Mouse (Mus musculus) kidney, adult 2 months (tissue): ENCODE results near the gene Tmsb15b2. TPM values are rescaled to one million over a fixed set of nuclear protein-coding genes. Genes with fewer than 3 reads are reported as not detected.

Experiments
- DNase-seq: peaks from one replicate; pipeline ENCODE4 v3.0.0; 2021
- H3K27ac ChIP-seq: fragments of 200-500 bp; 2 replicates; pipeline ENCODE4 v1.5.1; 2012; ENCODE audit warnings: low read depth, low read length, control low read depth, inconsistent platforms; ENCODE audit not compliant: insufficient read depth
- H3K27me3 ChIP-seq: fragments of 200-500 bp; replicated peaks from 2 replicates; pipeline ENCODE4 v1.6.1; 2012; ENCODE audit warnings: mild to moderate bottlenecking, moderate library complexity, low read length, inconsistent platforms; ENCODE audit not compliant: control insufficient read depth, insufficient read depth
- H3K36me3 ChIP-seq: fragments of 200-500 bp; 2 replicates; pipeline ENCODE4 v1.6.1; 2012; ENCODE audit warnings: mild to moderate bottlenecking, moderate library complexity, low read length, inconsistent platforms; ENCODE audit not compliant: control insufficient read depth, insufficient read depth
- H3K4me1 ChIP-seq: fragments of 200-500 bp; 2 replicates; pipeline ENCODE4 v1.6.1; 2011; ENCODE audit warnings: low read length; ENCODE audit not compliant: control insufficient read depth, insufficient read depth
- H3K4me3 ChIP-seq: fragments of 200-500 bp; 2 replicates; pipeline ENCODE4 v1.5.1; 2011; ENCODE audit warnings: mild to moderate bottlenecking, low read depth, low read length, control low read depth; ENCODE audit not compliant: insufficient read depth
- CTCF ChIP-seq: fragments of 200-500 bp; conservative IDR thresholded peaks from 2 replicates; pipeline ENCODE4 v1.5.1; 2011; ENCODE audit warnings: low read depth, mild to moderate bottlenecking, control low read depth, low read length, moderate library complexity, mixed read lengths; ENCODE audit not compliant: insufficient read depth, insufficient read length
- POLR2A ChIP-seq: fragments of 200-500 bp; IDR thresholded peaks from one replicate; pipeline ENCODE4 v1.6.1; 2011; ENCODE audit warnings: low read depth, low read length, control low read depth
- WGBS: fragments of 180-500 bp; shearing (Covaris S2); methylation state at CpG from one replicate; pipeline ENCODE4 v1.1.7; 2018; 5-methylcytosine and 5-hydroxymethylcytosine counted together
- polyA plus RNA-seq: library from polyadenylated mRNA; depleted of rRNA; stranded (reverse); fragments of >200 nt; gene quantifications from 2 replicates; pipeline ENCODE4 v1.2.3, GENCODE M21; 2012; rRNA removed

The Tmsb15b2 gene
- polyA plus RNA-seq, 1 experiment = 0.44 TPM

GRCm38 (mm10) chrX:136937985-136938384 is 37.3 kb downstream of the Tmsb15b2 start:
- no peak overlapping the region for H3K4me3 ChIP-seq
- WGBS = 36% methylated on average over 3 of the region's 3 CpGs
- no peak for DNase-seq
- no peaks in the 10 kb centered on the region for H3K36me3 ChIP-seq
- H3K27ac ChIP-seq = no peak overlapping the region
- H3K4me1 ChIP-seq = no peaks in the 10 kb centered on the region
- no peak for TF ChIP-seq CTCF
- TF ChIP-seq POLR2A = no peak
- no peaks in the 10 kb centered on the region for H3K27me3 ChIP-seq

GRCm38 (mm10) chrX:136927031-136927430 is 48.3 kb downstream of the Tmsb15b2 start, which contains the start of gene H2bfm:
Gene H2bfm, plus strand, starts transcription at chrX:136927325.
- H3K36me3 ChIP-seq = no peaks in the 10 kb centered on the region
- 94% methylated on average over 14 of the region's 14 CpGs for WGBS
- no peak within 1 kb of the TSS for H3K4me3 ChIP-seq
- TF ChIP-seq CTCF = no peak
- no peak for TF ChIP-seq POLR2A
- H3K27ac ChIP-seq = no peak within 1 kb of the TSS
- H3K4me1 ChIP-seq = no peaks in the 10 kb centered on the region
- no peaks in the 10 kb centered on the region for H3K27me3 ChIP-seq
- DNase-seq = no peak

GRCm38 (mm10) chrX:136925863-136926262 is 49.4 kb downstream of the Tmsb15b2 start:
- Histone ChIP-seq H3K4me3 (no peak overlapping the region), H3K4me1 (no peaks in the 10 kb centered on the region), H3K27ac (no peak overlapping the region), H3K27me3 (no peaks in the 10 kb centered on the region), H3K36me3 (no peaks in the 10 kb centered on the region)
- DNase-seq = no peak
- TF ChIP-seq POLR2A = no peak
- TF ChIP-seq CTCF = no peak

Other genes with a start within 250 kb of the Tmsb15b2 start
- 20.9 and 33.3 TPM in 2 replicates for gene Morf4l2, start 231.8 kb downstream of the Tmsb15b2 start, polyA plus RNA-seq
- gene Glra4, start 195.4 kb downstream of the Tmsb15b2 start, polyA plus RNA-seq = not detected in 2 replicates
- gene Plp1, start 152.8 kb downstream of the Tmsb15b2 start, polyA plus RNA-seq = 3.6 and 4.4 TPM in 2 replicates
- gene Rab9b, start 106.7 kb downstream of the Tmsb15b2 start, polyA plus RNA-seq = not detected in 2 replicates
- gene H2bfm, start 48.2 kb downstream of the Tmsb15b2 start, polyA plus RNA-seq = not detected in 2 replicates
- gene Tmsb15l, start 1.4 kb upstream of the Tmsb15b2 start, polyA plus RNA-seq = 1.2 and 2.0 TPM in 2 replicates
- gene Tmsb15b1, start 1.4 kb upstream of the Tmsb15b2 start, polyA plus RNA-seq = 0.83 and 1.0 TPM in 2 replicates
- gene Zcchc18, start 17.7 kb upstream of the Tmsb15b2 start, polyA plus RNA-seq = 0.30 and 0.92 TPM in 2 replicates
- gene Slc25a53, start 62.8 kb upstream of the Tmsb15b2 start, polyA plus RNA-seq = 2.2 and 2.4 TPM in 2 replicates
- 0.83 and 0.91 TPM in 2 replicates for gene Fam199x, start 74.1 kb upstream of the Tmsb15b2 start, polyA plus RNA-seq
- not detected in 2 replicates for gene Esx1, start 146.6 kb upstream of the Tmsb15b2 start, polyA plus RNA-seq